Mouse (Mus musculus): ENCODE measurements at regions not wholly inside any gene's neighbourhood (a gene's known extent, or its start where the extent isn't known, plus 50 kb on each side); places are given as distances from the start of the nearest gene placed in this dataset.

DNA sequence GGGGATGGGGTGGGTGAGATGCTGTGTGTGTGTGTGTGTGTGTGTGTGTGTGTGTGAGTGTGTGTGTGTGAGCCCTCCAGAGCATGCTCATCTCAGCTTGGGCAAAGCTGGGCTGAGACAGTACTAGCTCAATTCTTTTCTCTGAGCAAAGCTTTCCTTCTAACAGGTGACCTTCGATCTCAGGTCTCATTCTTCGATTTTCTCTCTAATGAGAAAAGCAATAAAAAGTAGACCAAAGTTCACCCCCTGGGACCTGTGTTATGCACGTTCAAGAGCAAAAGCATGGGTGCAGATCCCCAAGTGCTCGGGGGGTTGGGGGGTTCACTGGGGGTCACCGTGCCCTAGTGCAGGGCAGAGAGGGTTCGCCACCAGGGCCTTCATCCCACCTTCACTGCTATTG, 103.1 kb upstream of the Slc22a12 start:
- DNase-seq (ENCODE audit: low spot score): no peak

DNA sequence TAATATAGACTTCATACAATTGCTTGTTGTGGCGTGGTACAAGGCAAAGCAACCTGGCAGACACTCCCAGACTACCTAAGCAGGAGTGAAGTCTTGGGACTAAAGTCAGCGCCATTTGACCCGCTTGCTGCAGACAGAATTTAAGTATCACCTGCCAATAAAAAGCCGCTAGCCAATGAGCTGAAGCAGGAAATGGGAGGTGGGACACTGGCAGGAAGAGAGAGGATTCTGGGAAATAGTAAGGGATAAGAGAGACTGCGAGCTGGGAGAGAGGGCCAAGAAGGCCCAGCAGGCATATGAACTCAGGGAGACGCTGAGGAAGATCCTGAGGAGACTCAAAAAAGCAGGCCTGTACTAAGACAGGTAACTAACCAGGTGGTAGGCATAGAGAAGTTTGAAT, 102.0 kb upstream of the Slc22a12 start:
- no peak for DNase-seq (ENCODE audit: low spot score)

DNA sequence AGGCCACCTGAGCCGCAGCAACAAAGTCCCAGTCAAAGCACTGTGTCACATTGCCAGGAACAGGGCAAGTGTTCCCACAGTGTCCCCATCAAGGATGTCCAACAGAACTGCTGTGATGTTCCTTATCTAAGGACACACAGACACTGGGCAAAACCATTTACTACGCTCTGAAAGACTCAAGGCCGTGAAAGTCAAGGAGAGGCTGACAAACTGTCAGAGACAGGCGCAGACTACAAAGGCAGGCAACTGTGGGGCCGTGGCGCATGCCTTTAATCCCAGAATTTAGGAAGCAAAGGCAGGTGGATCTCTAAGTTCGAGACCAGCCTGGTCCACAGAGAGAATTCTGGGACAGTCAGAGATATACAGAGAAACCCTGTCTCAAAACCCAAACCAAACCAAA, 96.8 kb upstream of the Slc22a12 start:
- DNase-seq (ENCODE audit: low spot score): no peak

DNA sequence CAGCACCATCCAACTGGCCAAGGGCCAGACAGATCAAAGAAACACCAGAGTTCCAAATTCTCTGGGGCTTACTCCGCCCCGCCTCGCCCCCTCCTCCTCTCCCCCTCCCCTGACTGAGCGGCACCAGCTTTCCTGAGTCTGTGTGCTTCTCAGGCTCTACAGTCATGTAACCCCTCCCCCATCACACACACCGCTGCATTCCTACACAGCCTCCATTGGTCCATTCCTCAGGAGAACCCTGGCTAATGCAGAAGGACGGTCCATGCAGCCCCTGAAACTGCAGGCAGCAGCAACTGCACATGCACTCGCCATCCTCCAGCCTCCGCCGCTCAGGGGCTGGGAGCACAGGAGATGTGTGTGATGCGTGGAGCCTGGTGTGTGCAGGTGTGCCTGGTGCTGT, 90.6 kb upstream of the Slc22a12 start:
- DNase-seq (ENCODE audit: low spot score): no peak

DNA sequence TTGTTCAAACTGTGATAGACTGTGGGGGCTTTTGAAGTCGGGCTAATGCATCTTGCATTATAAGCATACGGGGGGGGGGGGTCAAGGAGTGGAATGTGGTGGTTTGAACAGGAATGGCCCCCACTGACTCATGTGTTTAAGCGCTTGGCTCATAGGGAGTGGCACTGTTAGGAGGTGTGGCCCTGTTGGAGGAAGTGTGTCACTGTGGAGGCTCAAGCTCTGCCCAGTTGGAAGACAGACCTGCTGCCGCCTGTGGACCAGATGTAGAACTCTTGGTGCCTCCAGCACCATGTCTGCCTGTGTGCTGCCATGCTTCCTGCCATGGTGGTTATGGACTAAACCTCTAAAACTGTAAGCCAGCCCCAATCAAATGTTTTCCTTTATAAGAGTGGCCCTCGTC, 89.0 kb upstream of the Slc22a12 start:
- no peak for DNase-seq (ENCODE audit: low spot score)

DNA sequence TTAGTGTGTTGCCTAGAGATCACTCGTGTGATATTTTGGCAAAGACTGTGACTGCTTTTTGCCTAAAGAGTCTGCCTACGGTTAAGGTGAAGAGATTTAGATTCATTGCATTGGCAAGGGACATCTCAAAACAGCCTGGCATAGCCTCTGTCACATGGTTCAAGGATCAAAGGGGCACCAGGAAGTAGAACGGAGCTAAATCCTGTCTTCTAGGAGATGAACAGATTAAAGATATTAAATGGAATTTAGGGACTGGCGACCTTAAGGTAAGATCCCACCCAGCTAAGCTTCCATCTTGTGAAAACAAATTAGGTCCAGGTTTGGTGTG, 87.7 kb upstream of the Slc22a12 start:
- no peak for DNase-seq (ENCODE audit: low spot score)

DNA sequence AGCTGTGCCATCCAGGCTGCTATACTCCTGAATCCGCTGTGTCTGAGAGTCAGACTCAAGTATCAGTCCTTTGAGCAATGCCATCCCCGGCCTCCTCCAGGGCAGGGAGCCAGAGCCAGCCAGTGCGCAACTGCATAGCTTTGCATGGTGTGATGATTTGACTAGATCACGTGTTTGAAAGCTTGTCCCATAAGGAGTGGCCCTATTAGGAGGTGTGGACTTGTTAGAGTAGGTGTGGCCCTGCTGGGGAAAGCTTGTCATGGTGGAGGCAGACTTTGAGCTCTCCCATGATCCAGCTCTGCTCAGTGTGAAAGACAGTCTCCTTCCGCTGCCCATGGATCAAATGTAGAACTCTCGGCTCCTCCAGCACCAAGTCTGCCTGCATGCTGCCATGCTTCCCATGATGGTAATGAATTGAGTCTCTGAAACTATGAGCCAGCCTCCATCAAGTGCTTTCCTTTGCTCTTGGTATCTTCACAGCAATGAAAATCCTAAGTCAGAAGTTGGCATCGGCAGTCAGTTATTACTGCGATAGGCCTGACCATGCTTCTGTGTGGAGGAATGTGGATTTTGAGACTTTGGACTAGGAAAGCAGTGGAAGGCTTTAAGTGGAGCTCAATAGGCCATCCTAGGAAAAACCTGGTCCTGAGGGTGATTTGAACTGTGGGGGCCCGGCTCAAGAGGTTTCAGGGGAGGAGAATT, 87.2 kb upstream of the Slc22a12 start:
- DNase-seq (ENCODE audit: low spot score): no peak

DNA sequence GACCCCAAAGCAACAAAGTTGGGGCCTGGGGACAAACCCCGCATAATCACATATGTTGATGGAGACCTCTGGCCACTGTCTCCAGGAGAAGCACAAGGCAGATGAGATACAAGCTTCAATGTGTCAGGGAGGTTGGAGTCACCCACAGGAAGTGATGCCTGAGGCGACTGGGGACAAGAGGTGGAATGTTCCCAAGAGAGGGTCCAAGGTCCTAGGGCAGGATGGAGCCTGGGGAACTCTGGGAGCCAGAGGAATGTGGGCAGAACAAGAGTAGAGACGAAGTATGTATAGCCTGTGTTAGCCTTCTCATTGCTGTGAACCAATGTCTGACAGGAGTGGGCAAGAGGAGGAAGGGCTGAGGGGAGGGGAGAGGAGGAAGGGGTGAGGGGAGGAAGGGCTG, 82.7 kb upstream of the Slc22a12 start:
- DNase-seq (ENCODE audit: low spot score): no peak

DNA sequence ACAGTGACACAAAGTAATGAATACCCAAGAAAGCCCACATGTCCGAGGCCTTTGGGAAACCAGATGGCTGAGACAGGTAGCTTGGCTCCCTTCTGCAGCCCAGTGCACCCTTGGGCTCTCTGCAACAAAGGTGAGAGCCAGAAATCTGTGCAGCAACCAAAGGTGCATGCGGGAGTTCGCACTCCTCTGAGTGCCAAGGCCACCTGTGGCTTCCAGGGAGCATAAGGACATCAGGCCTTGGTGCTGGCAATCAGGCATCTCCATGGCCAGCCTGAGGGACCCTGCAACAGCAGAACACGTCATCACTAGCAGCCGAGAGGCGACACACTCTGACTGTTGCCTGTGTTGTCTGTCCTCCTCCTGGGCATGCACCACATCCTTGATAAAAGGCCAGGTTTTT, 78.2 kb upstream of the Slc22a12 start:
- no peak for DNase-seq (ENCODE audit: low spot score)

DNA sequence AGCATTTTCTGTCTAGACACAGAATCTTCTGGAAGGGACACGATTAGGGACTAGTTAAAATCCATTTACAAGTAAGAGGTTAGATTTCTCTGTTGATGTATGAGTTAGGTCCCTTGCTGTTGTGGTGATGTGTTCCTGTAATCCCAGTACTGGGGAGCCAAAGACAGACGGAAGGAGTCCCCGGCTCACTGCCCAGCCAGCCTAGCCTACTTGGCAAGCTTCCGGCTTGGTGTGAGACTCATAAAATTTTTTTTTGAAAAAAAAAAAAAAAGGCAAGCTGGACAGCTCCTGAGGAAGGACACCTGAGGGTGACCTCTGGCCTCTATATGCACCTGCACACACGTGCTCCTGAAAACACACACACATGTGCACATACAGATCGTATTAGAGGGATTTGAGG, 76.7 kb upstream of the Slc22a12 start:
- DNase-seq (ENCODE audit: low spot score): no peak

DNA sequence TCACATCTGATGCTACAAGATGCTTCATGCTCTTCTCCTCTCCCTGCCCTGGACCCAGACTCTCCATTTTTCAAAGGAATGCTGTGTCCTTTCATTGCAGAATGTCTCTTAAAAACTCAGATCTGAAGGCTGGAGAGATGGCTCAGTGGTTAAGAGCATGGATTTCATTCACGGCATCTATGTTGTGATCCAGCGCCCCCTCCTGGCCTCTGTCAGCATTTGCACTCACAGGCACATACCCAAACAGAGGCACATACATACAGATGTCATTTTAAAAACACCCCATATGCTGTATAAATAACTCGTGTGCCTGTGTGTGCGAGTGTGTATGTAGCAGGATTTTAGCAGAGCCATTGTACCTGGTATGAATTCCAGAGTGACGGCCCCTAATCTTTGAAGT, 73.8 kb upstream of the Slc22a12 start:
- DNase-seq (ENCODE audit: low spot score): no peak

DNA sequence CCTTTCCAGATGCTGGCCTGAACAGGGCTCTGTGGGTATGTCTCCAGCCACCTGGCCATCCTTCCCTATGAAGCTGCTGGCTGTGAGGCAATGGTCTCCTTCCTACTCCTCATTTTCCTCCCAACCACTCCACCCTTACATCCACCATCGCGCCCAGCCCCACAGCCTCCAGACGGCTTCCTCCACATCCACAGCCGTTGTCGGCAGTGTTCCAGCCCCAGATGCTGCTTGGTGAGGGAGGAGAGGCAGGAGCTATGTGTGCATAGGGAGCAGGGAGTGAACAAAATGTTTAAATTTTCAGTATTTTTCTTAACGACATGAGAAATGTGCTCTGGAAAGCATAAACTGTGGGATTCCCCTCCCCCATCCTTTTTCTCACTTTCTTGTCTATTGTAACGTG, 69.6 kb upstream of the Slc22a12 start:
- no peak for DNase-seq (ENCODE audit: low spot score)

DNA sequence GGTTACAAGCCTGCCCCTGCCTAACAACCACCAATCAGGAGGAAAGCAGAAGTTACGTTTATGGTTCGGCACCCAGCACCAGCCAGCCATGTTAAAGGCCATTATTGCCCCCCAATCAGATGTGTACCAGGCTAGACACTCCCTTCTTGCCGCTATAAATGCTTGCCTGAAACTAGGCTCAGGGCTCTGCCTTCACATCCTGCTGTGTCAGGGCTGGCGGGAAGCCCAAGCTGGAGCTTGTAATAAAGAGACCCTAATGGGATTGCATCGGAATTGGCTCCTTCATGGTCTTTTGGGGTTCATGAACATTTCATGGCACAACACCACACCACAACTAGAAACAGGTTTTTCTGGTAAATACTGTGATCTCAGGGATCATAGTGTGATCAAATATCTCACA, 69.1 kb upstream of the Slc22a12 start:
- DNase-seq (ENCODE audit: low spot score): no peak

DNA sequence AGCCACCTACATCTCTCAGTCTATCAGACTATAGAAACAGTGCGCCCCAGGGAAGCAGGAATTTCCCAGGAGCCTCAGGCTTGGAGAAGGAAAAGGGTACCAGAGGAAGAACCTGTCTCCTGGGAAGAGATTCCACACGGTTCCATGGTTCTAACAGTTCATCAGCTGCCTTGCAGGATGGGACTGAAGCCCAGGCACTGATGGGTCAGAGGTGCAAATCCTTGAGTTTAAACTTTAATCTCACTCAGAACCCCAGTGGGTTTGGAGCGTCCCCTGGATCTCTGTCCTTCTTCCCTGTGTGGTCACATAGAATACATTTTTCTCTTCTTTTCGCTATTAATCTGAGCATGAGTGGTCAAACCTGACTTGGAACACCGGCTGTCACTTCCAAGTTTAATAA, 67.9 kb upstream of the Slc22a12 start:
- DNase-seq (ENCODE audit: low spot score): no peak

DNA sequence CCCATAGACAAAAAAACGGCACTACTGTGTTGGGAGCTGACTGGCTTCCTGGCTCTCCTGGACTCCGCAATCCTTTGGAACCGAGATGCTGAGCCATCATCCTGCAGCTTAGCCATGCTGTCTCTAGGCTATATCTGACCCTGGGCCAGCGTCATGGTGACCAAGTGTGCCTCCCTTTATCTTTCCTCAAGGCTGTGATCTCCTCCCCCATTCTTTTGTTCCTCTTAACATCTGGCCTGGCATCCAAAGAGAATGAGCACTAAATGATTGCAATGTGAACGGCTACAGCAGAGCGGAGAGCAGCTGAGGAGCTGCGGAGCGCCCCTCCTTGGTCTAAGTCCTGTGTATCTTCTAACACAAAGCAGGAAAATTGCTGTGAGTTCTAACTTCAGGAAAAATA, 67.2 kb upstream of the Slc22a12 start:
- no peak for DNase-seq (ENCODE audit: low spot score)

DNA sequence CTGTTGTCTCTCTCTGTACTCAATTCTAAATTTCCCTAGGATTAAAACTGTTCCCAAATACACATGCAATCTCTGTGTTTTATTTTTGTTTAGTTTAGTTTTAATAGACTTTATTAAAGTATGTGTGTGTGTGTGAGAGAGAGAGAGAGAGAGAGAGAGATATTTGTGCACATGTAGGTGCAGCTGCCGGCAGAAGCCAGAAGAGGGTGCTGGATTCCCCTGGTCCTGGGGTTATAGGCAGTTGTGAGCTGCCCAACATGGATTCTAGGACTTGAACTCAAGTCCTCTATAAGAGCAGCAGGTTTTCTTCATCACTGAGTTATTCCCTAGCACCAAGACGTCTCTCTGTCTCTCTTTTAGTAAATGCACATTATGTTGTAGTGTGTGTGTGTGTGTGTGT, 64.7 kb upstream of the Slc22a12 start:
- no peak for DNase-seq (ENCODE audit: low spot score)

DNA sequence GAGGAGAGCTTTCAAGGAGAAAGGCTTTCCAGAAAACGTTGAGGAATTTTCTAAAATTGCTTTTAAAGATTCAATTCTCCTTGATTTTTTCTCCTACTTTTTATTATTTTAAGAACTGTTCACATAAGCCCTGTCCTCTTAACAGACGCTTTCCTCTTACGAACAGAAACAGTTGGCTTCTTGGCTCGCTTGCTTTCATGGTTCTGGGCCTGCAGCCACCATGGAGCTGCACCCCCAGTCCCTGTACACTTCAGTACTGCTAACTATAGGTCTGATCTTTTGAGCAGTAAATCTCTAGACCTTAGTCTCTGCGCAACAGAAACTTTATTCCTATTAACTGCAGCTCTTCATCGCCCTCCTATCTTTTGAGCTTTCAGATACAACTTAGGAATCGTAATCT, 63.8 kb upstream of the Slc22a12 start:
- DNase-seq (ENCODE audit: low spot score): no peak

DNA sequence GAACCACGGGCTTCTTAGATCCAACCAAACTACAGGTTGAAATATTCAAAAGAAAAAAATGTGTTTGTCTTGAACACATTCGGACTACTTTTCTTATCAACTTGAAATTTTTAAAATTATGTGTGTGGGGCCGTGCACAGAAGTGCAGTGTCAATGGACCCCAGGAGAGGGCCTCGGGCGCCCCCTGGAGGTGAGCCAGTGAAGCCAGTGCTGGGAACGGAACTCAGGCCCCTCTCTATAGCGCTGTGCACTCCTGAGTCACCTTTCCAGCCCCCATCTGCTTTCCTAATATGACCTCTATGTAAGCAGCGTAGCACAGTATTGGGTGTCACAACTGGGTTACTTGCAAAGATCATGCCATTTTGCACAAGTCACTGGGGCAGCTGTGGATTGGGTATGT, 61.9 kb upstream of the Slc22a12 start:
- DNase-seq (ENCODE audit: low spot score): no peak

DNA sequence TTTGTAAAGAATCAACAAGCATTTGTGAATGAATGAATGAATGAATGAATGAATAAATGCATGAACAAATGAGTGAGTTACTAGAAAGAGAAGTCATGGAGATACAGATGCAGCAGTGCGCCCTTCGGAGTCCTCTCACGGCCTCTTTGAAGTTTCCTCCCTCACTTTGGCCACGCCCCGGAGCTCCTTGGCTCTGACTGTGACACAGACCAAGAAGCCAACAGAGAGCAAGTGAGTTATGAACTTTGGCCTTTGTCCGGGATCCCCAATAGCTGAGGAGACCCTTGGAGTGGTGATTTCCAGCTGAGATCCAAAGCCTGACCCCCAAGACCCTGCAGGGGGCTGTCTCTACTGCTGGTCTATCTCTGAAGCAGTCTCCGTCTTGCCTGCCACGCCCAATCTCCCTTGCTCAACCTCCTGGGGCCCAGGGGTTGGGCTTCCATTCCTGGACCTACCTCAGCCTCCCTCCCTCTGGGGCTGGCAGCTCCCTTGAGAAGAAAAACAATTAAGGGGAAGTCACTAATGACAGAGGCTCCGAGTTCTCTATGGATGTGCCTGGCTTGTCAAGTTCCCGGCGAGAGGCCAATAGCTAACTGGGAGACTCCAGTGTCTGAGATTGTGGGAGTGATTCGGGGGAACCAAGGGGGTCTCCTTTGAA, 58.2 kb upstream of the Slc22a12 start:
- no peak for DNase-seq (ENCODE audit: low spot score)

DNA sequence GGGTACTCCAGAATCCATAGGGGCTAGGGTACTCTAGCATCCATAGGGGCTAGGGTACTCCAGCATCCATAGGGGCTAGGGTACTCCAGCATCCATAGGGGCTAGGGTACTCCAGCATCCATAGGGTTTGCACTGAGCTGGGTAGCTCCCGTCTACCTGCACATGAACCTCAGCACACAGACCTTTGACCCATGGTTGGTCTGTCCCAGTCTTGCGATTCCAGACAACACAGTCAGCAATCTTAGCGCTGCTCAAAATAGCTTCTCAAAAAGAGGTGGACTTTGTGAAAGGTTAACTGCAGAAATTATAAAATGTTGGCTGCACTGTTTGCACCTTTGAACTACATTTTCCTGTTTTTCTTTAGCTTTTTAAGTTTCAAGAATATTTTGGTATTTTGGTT, 56.4 kb upstream of the Slc22a12 start:
- no peak for DNase-seq (ENCODE audit: low spot score)

DNA sequence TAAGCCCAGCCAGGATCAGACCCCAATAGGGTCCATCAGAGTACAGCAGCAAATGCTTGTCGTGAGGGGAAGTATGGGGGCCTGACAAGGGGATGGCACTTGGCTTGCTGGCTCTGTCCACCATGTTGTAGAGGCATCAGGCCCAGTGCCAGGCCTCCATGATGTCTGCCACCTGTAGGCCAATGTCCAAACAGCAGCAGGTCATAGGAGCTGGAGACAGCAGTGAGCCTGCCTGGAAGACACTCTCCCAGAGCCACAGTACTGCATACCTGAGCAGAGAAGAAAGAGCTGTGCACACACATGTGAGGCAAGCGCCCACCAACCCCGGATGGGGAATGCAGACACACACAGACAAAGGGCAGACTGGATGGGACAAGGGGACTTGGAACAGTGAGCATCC, 55.4 kb upstream of the Slc22a12 start:
- DNase-seq (ENCODE audit: low spot score): no peak

DNA sequence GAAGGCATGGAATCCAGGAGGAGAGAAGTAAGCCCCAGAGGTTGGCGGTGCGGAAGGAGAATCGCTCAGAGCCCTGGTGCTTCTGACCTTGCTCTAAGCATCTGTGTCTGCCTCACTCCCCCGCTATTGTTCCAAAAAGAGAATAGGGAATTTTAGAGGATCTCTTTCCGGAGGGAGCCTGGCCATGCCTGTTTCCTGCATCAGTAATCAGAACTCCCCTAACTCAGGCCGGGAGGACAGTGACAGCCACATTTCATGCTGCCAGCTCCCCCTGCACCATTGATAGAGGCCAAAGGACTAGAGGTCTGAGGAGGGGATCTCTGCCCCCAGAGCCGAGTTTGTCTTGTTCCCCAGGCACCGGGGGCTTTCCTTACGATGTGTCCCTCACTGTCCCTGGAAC, 53.0 kb upstream of the Slc22a12 start:
- DNase-seq (ENCODE audit: low spot score): no peak

Data from heart, adult 8-10 months (tissue).